Mouse (Mus musculus): ENCODE data around the gene Slc25a29. TPM values are rescaled to one million over a fixed set of nuclear protein-coding genes. Genes with fewer than 3 reads are reported as not detected.
A peak's percentile ranks its signal among the peaks of the same experiment; 100 is the strongest.

Slc25a29 gene
- polyA plus RNA-seq, 1 experiment from 2014 or later, result 12.4 TPM

GRCm38 (mm10) chr12:108787329-108787728 is 48.4 kb downstream of the Slc25a29 start:
- H3K27ac ChIP-seq (replicated peaks), result no peak overlapping the region
- peaks cover 49% of the 10 kb centered on the region for H3K36me3 ChIP-seq
- H3K4me1 ChIP-seq, result peaks cover 15% of the 10 kb centered on the region
- WGBS, result 96% methylated on average over 2 of the region's 2 CpGs
- peaks cover 19% of the 10 kb centered on the region for H3K9me3 ChIP-seq (replicated peaks)
- no peak overlapping the region for H3K4me3 ChIP-seq
- DNase-seq (ENCODE audit: low spot score), result no peak
- H3K27me3 ChIP-seq (ENCODE audit: low read depth, poor library complexity, severe bottlenecking), result no peaks in the 10 kb centered on the region

GRCm38 (mm10) chr12:108785161-108785560 is 50.5 kb downstream of the Slc25a29 start:
- Histone ChIP-seq H3K27ac (replicated peaks) (no peak overlapping the region), H3K9me3 (replicated peaks) (peaks cover 23% of the 10 kb centered on the region), H3K36me3 (peaks cover 71% of the 10 kb centered on the region), H3K4me1 (peaks cover under 1% of the 10 kb centered on the region; the same call in 1 of the 2 replicates), H3K27me3 (ENCODE audit: low read depth, poor library complexity, severe bottlenecking) (no peaks in the 10 kb centered on the region), H3K4me3 (no peak overlapping the region)
- DNase-seq (ENCODE audit: low spot score), result no peak
- WGBS, result 93% methylated on average over 4 of the region's 4 CpGs

- Histone ChIP-seq H3K4me3 (no peak overlapping the region), H3K4me1 (no peaks in the 10 kb centered on the region), H3K36me3 (peaks cover 94% of the 10 kb centered on the region), H3K27me3 (ENCODE audit: low read depth, poor library complexity, severe bottlenecking) (no peaks in the 10 kb centered on the region), H3K9me3 (replicated peaks) (peaks cover 43% of the 10 kb centered on the region), H3K27ac (replicated peaks) (no peak overlapping the region)
- no peak for DNase-seq (ENCODE audit: low spot score)
- 91% methylated on average over 7 of the region's 7 CpGs for WGBS
Observed at GRCm38 (mm10) chr12:108780108-108780877, 55.4 kb downstream of the Slc25a29 start.

MicroRNAs encoded within 50 kb of the gene (microRNA counts, 519-probe panel; counts per million panel counts)
- microRNA mmu-miR-345-3p (not detected), microRNA mmu-miR-345-5p (not detected)

Small RNA genes lying within 50 kb of the gene (microRNA-seq; reads per million reads assigned to microRNA genes)
- gene Mir345, result 141 reads per million, percentile 55 among the genes with 10 or more reads in this experiment

Other genes with a start within 250 kb of the Slc25a29 start
- gene Degs2, start 133.6 kb downstream of the Slc25a29 start, polyA plus RNA-seq (2016; fragmentation: Nextera tagmentation; extraction: Ambion mirVana), result 1.1 and 2.2 TPM in 2 replicates
- gene Yy1, start 42.9 kb downstream of the Slc25a29 start, polyA plus RNA-seq (2016; fragmentation: Nextera tagmentation; extraction: Ambion mirVana), result 13.0 and 14.4 TPM in 2 replicates
- gene Slc25a47, start 163 bp upstream of the Slc25a29 start, polyA plus RNA-seq (2016; fragmentation: Nextera tagmentation; extraction: Ambion mirVana), result 11.7 and 12.5 TPM in 2 replicates
- gene Wdr25, start 57.7 kb upstream of the Slc25a29 start, polyA plus RNA-seq (2016; fragmentation: Nextera tagmentation; extraction: Ambion mirVana), result 7.3 and 11.2 TPM in 2 replicates
- gene Wars, start 58.3 kb upstream of the Slc25a29 start, polyA plus RNA-seq (2016; fragmentation: Nextera tagmentation; extraction: Ambion mirVana), result 151 and 156 TPM in 2 replicates
- 4.3 and 4.8 TPM in 2 replicates for gene Begain, start 232.3 kb upstream of the Slc25a29 start, polyA plus RNA-seq (2016; fragmentation: Nextera tagmentation; extraction: Ambion mirVana)